Mouse (Mus musculus) gastrocnemius, adult 8-10 months (tissue): ENCODE results near the gene Wipf1. TPM values are rescaled to one million over a fixed set of nuclear protein-coding genes. Genes with fewer than 3 reads are reported as not detected.

Experiments
- DNase-seq, 2 experiments: peaks; one replicate each; pipeline ENCODE4 v3.0.0; 2022; ENCODE audit warnings: low spot score in 2 of 2
- total RNA-seq, 4 experiments: library from RNA; stranded (reverse); gene quantifications; 2 replicates each; pipeline ENCODE4 v1.2.4; 2022

The Wipf1 gene
- total RNA-seq, 4 experiments from 2014 or later, result 4.5 to 10.1 (median 6.6) TPM

DNA sequence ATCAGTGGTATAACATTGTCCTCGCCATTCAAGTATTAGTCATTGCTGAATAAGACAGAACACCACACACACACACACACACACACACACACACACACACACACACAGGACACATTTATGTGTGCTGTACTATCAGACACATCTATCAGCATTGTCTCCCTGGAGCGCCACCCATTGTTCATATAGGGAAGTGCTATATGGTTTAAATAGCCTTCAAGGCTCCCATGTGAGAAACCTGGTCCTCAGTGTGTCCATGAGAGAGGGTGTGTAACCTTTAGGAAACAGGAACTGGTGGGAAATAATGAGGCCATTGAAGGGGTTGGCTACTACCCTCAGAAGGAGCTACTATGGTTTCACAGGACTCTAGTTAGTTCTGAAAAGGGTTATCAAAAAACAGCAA, 87.5 kb downstream of the Wipf1 start:
- no peak for DNase-seq

DNA sequence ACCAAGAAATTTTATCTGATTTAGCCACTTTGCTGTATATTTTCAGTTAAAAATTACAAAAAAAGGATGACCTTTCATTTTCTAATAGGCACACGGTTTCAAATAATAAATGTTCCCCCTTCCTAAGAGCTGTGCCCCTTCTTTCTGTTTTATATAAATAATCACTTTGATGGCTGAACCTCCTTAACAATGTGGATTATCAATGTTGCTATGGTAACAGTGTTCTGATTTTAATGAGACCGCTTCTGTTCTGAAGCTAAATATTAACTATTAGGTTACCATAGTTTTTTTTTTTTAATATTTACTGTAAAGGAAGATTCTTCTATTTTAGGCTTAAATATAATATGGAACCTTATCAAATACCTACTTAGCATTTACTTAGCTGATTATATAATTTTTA, 89.2 kb downstream of the Wipf1 start:
- DNase-seq, result no peak

DNA sequence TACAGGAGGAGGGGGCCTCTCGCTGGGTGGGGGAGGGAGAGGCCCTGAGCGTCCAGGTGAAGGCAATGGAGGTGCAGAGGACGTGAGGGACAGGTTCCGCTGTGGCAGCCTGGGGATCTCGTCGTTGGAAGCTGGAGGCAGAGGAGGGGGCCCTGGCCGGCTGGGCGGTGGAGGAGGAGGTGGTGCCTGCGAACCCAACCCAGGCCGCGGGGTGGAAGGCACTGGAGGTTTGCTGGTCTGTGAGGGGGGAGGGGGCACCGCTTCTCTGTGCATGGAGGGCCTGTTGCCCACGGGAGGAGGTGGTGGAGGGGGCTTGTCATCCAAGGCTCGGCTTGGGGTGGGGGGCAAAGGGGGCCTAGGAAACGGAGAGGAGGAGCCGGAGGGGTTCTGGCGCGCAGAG, 92.6 kb downstream of the Wipf1 start:
- no peak for DNase-seq

DNA sequence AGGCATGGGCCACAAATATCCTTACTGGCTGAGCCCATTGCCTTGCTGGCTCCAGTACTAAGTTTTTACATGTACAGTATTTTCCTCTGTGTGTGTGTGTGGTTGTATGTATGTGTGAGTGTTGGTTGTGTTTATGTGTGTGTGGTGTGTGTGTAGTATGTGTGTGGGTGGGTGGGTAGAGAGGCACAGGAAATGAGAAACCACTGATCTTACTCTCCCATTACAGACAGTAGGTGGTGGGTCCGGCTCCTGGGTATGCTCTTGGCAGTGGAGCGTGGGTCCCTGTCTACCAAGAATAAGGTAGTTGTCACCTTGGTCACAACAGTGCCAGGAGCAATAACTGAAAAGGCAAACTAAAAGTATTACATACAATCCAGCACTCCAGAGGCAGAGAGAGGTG, 93.7 kb downstream of the Wipf1 start:
- no peak for DNase-seq

DNA sequence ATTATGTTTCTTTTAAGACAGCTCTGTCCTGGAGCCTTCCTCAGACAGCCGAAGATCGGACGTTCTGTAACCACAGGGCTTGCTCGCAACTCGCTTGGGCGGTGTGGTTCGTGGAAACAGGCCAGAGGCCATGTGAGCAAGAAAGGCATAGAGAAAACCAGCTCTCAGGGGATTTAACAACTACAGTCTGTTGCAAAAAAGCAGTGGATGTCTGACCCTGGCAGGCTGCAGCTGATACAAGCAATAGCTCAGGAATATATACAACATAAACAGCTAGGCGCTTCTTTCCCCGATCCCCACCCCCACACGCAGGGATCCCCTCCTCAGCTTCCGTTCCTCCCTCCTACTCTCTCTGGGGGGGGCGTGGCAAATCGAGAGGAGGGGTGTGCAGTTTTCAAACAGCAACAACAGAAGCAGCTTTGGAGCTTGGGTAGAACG, 97.6 kb downstream of the Wipf1 start:
- DNase-seq, result peak in 1 of 2 experiments; percentile 19

DNA sequence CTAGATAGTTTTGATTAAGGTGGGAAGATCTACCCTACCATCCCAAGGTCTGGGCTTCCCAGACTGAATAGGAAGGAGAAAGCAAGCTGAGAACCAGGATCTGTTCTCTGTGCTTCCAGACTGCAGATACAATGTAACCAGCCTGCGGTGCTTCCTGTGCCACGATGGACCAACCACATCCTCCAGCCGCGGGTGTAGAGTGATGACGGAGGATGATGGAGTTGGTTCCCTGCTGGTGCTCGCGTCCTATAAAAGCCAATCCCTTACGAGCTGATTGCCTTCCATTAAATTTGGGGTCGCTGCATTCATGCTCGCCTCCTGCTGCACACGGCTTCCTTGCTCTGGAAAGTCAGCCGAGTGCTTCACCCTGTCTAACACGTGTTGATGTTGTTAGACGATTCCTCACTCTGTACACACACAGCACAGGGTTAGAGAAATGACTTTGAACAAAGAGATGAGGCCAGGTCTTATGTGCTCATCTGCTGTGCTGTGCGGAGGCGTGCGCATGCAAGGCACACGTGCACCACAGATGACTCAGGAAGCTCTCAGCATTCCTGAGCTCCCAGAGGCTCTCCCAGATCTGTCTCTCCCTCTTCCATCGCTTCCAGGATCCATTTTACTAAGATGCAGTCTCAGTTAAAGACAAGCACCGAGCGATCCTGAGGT, 100.6 kb downstream of the Wipf1 start:
- peak; percentile 12 to 46 for DNase-seq

DNA sequence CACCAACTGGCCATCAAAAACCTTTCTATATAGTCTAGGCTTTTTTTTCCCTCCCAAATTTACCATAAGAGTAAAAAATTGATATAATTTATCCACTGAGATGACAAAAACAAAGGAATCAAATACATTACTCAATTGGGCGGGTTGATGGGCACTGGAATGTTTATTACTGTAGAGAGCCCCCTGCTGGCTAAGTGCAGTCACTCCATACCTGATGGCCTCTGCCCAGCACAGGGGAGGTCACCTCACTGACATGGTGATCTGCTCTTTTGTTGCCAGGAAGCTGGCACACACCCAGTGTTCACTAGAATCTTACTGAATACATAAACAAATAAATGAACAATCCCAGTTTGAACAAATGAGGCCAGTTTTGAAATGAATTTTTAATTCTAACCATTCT, 102.2 kb downstream of the Wipf1 start:
- peak in 1 of 2 experiments; percentile 14 for DNase-seq

DNA sequence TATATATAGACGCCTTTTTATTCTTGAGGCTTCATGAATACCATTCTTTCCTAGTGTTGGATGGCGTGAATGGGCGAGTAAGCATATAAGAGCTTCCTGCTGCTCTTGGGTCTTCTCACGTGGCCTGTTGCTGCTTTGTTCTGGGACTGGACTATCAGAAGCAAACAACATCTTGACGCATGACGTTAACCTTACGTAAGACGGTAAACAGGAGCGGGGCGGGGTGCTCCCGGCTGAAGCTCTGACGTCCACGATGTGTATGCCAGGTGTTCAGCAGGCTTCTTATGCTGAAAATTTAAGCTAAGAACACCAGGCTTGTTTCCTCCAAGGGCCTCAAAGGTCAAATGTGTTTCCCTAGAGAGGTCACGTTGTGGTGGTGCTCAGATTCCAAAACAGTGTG, 103.7 kb downstream of the Wipf1 start:
- DNase-seq, result no peak

DNA sequence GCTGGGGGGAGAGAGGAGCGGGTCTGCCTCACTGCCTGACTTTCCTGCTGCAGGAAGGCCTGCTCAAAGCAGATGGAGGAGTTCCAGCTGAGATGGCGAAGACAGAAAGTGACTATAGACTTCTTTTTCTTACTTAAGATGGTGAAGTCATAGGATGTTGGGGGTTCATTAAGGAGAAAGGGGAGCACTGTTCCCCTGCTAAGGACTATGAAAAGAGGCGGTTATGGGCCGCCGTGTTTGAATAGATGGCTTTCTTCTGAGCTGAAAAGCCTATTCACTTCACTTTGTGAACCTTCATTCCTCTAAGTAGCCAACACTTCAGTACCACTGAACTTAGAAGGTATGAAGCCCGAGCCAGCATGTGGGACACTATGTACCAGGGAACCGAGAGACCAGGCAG, 109.8 kb downstream of the Wipf1 start:
- no peak for DNase-seq

DNA sequence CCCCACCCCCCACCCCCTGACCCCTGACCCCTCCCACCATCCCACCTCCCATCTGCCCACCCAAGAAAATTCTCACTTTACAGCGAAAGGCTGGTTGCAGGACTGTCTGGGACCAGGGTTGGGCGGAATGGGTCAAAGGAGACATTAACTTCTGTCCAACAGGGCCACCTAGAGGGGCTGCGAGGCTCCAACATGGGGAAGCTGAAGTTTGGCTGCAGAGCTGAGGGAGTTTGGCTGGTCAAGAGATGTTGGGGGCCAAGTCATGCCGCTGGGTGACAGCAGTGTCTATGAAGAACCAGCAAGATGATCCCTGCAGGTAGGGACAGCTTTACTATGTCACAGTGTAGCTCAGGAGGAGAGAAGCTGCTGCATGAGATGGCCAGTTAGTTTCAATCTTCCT, 110.2 kb downstream of the Wipf1 start:
- DNase-seq, result peak in 1 of 2 experiments; percentile 38

DNA sequence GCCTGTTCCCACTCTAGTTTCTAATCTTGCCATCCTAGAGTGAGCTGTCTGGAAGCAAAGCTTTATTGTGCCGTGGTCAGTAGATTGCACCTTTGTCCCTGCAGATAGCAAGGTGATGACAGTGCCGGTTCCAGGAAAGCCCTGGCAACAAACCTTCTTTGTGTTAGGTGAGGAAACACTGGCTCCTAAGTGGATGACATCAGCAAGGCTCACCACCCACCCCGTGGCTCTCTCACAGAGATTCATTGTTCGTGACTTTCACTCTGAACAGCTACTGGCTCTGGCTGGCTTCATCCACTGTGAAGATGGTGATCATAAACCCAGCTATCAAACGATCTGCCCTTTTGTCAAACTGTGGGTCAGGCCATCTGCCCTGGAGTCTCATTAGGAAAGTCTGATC, 113.6 kb downstream of the Wipf1 start:
- no peak for DNase-seq

DNA sequence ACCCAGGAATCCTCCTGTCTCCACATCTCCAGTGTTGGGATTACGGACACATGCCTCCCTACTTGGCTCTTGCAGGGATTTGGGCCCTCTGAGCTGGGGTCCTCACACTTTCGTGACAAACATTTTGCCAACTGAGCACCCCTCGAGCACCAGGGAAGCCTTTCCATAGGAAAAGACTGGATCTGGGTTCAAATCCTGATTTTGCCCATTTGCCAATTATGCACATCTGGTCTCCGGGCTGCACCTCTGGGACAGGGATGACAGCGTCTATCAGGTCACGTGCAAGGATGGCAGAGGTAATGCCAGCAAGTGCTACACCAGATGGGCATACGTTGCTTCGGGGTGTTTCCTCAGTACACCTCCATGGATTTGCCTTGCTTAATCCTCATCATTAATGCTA, 119.5 kb downstream of the Wipf1 start:
- DNase-seq, result no peak

DNA sequence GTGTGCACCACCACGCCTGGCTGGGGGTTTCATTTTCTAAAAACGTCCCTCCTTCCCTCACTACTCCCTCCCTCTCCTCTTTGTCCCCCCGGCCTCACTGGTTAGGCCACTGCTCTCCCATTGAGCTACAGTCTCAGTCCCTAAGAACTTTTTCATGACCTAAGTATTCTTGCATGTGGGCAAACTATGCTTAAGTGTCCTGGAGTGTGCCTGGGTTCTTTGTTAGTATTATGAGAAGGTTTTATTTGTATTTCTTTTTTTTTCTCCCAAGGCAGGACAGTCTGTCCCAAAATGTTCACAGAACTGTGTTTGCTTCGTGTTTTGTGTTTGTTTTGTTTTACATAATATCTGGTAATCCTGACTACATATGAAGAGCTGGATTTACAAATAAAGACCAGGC, 121.9 kb downstream of the Wipf1 start:
- no peak for DNase-seq

DNA sequence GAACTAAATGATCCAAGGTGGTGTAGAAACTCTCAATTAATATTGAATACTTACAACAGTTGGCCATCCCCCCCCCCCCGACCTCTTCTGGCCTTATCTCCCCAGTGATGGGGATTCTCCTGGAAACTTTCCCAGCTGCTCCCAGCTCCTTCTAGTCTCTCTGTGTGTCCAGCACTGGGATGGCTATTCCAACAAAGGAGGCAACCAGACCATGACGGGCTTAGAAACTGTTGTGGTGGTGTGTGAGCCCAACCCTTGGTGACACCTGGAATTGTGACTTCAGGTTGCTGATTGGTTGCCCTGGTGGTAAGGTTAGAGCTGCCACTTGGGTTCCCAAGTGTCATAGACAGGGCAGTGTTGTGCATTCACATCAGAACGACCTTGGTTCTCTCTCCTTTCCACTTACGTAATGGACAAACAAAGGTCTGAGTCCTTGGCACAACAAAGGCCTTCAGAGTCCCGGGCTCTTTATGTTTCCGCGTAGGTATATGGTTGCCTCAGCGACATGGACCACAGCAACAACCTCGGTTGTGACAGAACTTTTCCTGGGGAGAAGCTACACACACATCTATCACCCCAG, 123.1 kb downstream of the Wipf1 start:
- no peak for DNase-seq

DNA sequence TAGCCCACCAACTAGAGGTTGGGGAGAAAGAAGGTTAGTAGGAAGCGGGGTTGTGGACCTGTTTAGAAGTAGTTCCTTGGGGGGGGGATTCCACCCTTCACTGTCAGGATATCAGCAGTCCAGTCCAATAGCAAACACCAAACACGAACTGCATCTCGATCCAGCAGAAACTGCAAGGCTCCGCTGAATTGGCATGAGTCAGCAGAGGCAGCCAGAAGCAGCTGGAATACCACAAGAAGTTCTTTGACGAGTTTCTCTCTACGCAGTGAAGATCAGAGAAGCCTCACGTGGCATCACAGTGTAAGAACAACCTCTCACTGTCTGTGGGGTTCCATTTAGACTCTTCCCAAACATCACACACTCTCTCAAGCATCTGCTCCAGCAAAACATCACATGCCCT, 124.6 kb downstream of the Wipf1 start:
- DNase-seq, result no peak

DNA sequence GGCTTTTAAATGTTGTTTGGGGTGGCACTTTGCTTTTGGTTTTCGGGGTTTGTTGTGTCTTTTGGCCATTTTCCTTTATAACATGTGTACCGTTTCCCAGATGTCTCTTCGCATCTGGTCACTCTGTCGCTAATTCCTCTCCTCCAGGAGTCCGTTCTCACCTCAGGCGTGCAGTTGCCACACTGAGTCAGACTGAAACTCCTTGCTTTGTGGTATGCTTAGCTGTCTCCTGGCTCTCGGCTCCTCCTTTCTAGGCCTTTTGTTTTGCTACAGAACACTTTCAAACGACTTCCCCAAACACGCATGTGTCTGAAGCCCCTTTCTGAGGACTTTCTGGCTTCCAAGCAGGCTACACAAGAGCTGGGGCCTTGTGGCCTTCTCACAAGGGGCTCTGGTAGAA, 125.1 kb downstream of the Wipf1 start:
- DNase-seq, result no peak

DNA sequence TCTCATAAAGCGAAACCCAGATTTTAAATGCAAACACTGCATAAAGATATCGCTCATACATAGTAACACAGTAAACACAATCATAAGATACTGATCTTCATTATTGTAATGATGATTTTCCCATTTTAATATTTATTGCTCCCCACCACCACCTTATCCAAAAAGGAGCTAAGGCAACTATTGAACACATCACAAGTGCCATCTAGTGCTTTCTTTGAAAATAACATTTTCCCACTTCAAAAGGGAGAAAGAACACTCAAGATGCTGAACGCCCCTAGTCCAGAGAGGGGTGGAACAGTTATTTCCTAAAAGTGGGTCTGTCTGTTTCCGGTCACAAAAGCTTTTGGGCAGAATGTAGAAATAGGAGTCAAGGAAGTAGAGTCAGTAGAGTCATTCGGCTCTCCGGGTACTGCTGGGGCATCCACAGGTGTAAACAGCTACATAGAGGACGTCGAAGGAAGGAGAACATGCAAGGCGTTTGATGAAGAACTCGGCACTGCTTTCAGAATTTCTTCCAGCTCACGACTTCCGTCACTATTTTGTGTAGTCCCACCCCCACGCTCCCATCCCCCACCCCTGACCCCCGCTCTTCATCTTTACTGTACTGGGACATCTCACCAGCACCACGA, 126.0 kb downstream of the Wipf1 start:
- DNase-seq, result no peak

DNA sequence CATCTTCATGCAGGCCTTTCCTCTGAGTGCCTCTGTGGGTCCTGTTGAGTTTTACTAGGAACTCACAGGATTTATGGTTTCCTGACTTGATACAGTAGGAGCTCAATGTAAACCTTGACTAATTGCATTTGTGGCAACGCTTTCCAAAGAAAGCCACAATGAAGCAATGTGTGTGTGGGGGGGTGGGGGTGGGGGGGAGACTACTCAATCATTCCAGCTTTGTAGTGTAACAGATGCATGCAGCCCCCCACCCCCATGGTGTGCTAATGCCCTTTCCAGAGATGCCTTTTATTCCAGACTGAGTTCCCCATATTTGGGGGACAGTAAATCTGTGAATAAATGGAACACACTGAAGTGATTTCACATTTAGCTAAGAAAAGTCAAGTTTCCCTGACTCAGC, 127.8 kb downstream of the Wipf1 start:
- DNase-seq, result no peak

DNA sequence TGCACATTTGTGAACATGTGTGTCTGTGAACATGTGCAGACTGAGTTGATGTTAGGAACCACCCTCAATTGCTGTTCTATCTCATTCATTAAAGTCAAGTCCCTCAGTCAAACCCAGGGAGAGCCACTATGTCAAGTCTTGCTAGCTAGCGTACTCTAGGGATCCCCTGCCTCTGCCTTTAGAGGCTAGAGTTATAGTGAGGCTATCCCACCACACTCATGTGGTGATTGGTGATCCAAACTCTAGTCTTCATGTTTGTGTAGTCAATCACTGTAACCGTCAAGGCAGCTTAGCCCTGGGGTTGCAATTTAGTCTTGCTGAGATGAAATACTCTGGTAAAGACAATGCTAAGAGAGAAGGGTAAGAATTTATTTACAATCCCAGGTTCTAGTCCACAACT, 132.1 kb downstream of the Wipf1 start:
- DNase-seq, result no peak

DNA sequence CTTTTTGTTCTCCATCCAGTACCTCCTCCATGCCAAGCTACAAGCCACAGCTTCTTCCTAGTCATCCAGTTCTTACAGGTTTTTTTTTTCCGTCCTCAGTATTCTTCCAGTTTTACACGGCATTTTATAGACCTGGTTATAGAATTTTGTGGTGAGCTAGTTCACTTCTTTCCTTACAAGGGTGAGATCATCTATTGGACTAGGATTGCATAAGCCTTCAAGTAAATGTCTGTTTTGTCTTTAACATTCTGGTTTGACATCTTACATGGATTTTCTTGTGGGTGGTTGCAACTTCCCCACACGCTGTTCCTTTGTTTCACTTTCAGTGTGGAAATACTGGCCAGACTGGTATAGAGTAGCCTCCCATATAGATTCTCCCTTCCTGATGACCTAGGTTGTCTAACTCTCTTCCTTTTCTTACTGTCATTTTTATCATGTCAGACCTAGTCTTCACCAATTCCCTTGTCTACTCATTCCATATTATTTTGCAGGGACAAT, 132.7 kb downstream of the Wipf1 start:
- DNase-seq, result no peak

DNA sequence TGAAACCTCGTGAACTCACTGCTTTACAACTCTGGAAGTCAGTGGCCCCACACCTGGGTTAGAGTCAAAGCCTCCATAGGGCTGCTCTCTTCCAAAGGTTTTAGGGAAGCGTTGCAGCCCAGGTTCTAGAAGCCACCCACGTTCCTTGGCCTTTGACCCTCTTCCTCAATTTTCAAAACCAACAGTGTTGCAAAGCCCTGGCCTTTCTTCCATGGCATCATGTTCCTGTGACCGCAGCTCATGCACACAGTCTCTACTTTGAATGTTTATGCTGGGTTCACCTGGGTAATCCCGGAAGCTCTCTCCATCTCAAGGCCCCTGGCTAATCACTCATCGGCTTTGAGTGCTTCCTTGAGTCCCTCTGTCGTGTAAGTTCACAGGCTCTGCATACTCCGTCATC, 134.0 kb downstream of the Wipf1 start:
- no peak for DNase-seq

DNA sequence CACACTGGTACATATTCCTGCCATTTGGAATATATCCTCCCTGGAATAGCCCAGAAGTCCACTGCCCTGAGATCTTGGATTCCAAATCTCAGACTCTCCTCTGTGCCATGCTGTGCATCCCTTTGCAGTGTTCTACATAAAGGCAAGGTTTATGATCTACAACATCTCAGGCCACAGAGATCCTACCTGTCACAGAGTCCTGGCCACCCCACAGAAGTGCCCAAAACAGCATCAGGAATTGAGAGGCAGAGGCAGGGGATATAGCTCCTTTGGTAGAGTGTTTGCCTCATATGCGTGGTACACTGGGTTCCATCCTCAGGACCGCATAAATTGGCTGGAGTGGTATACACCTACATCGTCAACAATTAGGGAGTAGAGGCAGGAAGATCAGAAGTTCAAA, 135.1 kb downstream of the Wipf1 start:
- DNase-seq, result no peak

DNA sequence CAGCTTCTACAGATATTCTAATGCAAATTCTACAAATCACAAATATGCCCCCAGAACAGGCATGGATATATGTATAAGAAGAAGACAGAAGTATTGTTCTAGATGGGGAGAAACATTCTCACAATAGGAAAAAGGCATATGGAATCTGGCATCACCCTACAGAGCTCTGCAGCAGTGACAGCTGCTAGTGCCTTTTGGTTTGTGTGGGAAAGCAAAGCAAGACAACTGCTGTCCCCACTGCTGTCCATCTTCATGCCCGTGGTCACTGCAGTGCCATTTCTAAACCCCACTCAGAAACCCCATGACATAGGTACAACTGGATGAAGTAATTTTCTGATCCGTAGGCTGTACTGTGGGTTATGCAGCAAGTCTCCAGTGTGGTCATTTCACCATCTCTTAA, 136.8 kb downstream of the Wipf1 start:
- no peak for DNase-seq
